Mouse (Mus musculus) liver, embryonic 14.5 days (tissue): ENCODE results near the gene Dapk3.

Experiments
- CTCF ChIP-seq: IDR thresholded peaks from 2 replicates; pipeline ENCODE4 v1.5.1; 2016; ENCODE audit warnings: antibody characterized with exemption, low read depth, control low read depth
- EP300 ChIP-seq: IDR thresholded peaks from 2 replicates; pipeline ENCODE4 v1.6.1; 2016; ENCODE audit warnings: antibody characterized with exemption, low read depth

- TF ChIP-seq CTCF (no peak), EP300 (no peak)
Observed at GRCm38 (mm10) chr10:81238618-81239017, 55.8 kb downstream of the Dapk3 start.
